Mouse (Mus musculus): Measurements from ENCODE around the gene Galnt17.

Galnt17 gene

GRCm38 (mm10) chr5:130924245-130924827 is 384.0 kb downstream of the Galnt17 start:
- DNase-seq: no peak

- no peak for DNase-seq
These were observed 388.3 kb downstream of the Galnt17 start for GRCm38 (mm10) chr5:130919969-130920368.

DNA sequence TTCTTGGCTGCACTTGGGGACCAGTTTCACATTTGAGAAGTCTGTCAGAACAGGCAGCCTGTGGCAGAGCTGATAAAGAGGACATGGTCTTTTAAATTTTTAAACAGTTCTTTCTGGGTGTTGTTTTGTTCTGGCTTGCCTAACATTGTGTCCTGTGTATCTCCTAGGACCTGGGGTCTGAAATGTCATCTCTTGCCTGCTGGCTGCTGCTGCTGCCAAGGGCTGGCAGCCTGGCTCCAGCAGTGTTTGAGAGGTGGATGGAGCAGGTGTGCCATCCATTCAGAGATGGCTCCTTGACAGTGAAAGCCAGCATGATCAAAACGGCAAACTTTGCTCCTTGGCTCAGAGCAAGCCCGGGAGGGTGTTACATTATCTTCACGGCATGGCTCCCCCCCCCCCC is 393.7 kb downstream of the Galnt17 start:
- peak; percentile 64 to 79 for DNase-seq

- no peak for DNase-seq
These were observed 396.7 kb downstream of the Galnt17 start for GRCm38 (mm10) chr5:130911551-130911950.

- DNase-seq: no peak
These were observed 406.6 kb downstream of the Galnt17 start for GRCm38 (mm10) chr5:130901736-130902135.

DNA sequence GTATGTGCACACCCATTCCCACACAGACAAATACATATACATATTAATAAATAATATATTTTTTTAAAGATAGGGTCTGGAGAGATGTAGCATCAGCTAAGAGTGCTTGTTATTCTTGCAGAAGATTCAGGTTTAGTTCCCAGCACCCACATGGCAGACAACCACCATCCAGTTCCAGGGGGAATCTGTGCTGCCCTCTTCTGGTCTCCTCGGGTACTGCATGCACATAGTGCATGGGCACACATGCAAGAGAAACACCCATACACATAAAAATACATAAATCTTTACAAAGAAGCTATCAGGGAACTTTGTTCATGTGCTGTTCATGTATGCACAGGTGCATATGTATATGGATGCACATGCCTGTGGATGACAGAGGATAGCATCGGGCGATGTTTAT is 412.3 kb downstream of the Galnt17 start:
- DNase-seq: no peak

GRCm38 (mm10) chr5:130891735-130892134 is 416.6 kb downstream of the Galnt17 start:
- peak; percentile 64 to 74 for DNase-seq

DNA sequence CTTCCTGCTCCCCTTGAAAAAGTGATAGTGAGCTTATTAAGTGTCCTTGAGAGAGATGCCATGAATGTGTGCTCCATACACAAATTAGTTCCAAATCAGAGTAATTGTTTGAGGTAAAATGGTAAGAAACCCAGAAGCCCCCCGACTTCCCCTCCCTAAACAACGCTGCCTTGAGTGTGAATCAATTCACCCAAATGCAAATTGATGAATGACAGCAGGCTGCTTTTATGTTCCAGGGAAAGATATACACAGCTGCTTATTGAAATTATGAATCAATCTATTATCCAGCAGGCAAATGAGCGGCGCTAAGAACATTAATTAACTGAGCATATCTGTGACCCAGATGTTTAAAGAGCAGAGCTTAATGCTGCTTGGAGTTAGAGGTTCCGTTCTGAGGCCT is 428.0 kb downstream of the Galnt17 start:
- no peak for DNase-seq

GRCm38 (mm10) chr5:130875391-130875790 is 432.9 kb downstream of the Galnt17 start:
- peak; percentile 36 to 38 for DNase-seq

DNA sequence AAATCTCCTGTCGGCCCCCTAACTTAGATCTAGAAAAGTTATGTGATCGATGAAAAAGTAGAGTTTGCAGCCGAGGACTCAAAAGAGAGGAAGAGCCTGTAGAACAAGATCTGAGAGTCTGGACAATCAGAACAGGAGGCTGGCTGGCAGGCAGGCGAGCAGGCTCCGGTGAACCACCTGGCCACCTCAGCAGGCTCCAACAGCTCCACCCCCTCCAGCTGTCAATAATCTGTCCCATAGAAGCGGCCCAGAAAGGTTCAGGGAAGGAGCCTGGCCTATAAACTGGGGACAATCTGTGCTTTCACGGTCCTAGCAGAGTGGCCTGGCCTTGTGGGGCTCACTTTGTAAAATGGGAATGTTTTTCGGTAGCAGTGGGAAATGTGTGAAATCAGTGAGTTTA is 437.2 kb downstream of the Galnt17 start:
- peak; percentile 90 to 93 for DNase-seq

DNA sequence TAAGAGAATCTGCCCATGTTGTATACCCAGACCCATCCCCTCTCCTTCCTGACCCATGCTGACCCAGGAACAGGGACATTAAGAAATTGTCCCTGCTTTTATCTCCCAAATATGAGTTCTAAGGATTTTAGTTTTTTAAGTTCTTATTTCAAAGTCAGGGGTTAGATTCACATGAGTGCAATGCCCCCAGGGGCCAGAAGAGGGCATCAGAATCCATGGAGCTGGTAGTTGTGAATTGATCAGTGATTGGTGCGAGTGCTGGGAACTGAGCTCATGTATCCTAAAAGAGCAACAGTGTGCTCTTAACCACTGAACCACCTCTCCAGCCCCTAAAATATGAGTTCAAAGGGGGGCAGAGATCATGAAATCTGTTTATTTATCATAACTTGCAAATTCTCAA is 438.4 kb downstream of the Galnt17 start:
- peak; percentile 26 to 49 for DNase-seq

DNA sequence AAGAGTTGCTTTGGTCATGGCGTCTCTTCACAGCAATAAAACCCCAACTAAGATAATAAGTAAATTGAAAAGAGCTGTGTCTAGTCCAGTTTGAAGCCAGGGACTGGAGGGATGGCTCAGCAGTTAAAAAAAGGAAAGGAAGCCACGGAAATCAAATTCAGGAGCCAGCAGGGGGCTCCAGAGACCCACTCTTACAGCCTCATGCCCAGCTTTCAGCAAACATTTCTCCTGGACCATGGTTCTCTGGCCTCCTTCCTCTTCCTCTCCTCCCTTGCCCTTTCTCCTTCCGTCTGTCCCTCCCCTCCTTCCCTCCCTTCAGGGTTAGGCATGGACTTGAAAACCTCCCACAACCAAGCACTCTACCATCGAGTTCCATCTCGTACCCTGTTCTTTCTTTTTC is 446.0 kb downstream of the Galnt17 start:
- peak; percentile 86 to 88 for DNase-seq

DNA sequence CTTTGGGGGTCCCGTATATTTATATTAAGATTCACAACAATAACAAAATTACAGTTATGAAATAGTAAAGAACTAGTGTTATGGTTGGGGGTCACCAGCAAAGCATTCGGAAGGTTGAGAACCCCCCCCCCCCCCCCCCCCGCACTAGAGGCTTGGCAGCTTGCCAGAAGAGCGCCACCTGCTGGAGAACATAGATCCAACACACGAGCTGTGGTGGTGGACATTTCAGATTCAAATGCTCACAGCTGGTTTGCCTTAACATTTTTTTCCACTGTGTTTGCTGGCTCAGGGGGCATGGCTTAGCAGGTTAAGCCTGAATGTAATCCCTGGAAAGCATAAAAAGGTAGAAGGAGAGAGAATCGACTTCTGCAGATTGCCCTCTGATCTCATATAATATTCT is 448.6 kb downstream of the Galnt17 start:
- DNase-seq: peak; percentile 45 to 65

- no peak for DNase-seq
These were observed 449.6 kb downstream of the Galnt17 start for GRCm38 (mm10) chr5:130858706-130859105.

GRCm38 (mm10) chr5:130858148-130858547 is 450.1 kb downstream of the Galnt17 start:
- DNase-seq: peak; percentile 76 to 85

- DNase-seq: no peak
These were observed 453.9 kb downstream of the Galnt17 start for GRCm38 (mm10) chr5:130854430-130854829.

DNA sequence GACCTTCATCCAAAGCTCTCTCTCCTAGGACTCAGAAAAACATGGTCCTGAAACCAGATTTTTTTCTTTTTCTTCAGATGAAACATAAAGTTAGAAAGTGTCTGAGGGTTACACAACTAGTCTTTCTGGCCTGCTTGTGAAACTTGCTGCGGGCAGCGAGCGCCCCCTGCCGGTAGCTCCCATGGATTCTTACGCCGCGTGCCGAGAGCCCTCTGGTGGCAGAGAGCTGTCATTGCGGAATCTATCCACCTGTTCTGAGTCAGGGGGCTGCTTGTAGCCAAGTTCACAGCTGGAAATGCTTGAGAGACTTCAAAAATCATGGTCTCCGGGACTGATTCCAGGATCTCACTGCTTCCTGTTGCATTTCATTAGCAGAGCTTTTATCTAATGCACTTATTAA is 454.9 kb downstream of the Galnt17 start:
- DNase-seq: peak; percentile 94 to 97

DNA sequence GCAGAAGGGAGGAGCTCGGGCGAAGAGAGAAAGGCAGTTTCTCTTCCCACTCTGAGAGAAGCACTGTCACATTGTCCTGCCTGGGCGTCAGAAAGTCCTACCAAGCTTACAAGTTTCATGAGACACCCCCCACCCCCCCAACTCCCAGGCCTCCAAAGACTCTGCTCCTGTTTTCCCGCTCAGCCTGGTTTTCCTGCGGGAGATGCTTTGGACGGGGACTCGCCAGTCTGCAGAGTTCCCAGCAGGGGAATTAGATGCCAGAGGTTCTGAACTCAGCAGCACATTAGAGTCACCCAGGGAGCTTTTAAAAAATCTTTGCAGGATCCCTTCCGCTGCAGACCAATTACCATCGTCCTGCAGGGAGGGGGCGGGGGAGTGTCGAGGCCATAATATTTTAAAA is 456.1 kb downstream of the Galnt17 start:
- no peak for DNase-seq

DNA sequence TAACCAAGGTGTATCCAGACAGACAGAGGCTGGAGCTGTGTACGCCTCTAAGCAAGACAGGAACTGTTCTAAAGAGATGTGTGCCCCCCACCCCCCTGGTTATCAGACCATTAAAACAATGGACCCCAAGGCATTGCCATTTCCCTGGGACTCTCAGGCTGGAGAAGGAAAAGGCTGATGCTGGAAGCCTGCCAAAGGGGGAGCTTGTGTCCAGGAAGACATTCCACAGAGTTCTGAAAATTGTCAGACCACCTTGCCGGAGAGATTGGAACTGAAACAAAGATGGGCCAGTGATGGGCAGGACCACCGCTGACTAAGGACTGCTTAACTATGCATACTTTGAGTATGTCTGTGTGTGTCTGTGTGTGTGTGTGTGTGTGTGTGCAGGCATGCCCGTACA is 458.7 kb downstream of the Galnt17 start:
- peak; percentile 34 to 45 for DNase-seq

DNA sequence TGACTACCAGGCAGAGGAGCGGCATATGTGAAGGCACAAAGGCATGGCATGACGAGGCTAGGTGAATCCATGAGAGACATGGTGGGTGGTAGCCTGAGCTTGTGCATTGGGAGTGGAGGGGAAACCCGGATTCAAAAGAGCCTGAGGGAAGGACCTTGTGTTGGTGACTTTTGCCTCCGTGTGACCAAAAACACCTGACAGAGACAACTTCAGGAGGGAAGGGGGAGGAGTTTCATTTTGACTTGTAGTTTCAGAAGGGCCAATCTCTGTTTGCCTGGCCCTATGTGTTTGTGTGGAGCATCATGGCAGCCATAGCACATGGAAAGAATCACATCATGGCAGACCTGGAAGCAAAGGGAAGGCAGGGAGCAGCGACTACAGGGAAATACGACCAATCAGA is 459.7 kb downstream of the Galnt17 start:
- DNase-seq: no peak

GRCm38 (mm10) chr5:130825797-130826196 is 482.5 kb downstream of the Galnt17 start:
- DNase-seq: peak; percentile 65 to 68
